Mouse (Mus musculus): ENCODE results near the gene Trim30a.
"Not testable (repeated sequence)": the region's sequence is repeated elsewhere in the genome, so short reads cannot be mapped to it uniquely, and the experiment has no call there.

DNA sequence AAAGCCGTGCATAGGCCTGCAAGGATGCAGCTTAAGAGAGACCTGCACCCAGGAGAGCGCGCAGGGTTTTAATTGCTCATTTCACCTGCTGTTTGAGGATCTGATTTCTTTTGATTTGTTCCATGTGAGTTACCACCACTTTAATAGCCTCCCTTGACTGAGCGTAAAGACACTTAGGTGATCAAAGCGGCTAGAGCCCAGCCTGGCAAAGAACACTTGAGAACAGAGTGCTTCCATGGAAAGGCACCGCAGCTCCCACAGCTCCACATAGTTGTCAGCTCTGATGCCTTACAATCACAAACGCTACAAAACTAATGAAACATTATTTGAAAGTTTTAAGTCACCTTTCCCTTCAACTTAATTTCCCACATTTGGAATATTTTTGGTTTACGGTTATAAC lies 34.5 kb upstream of the Trim30a start:
- not testable (repeated sequence) for TF ChIP-seq CTCF, POLR2A (IDR thresholded peaks at IDR 0.05; ENCODE audit: insufficient read depth, low read depth, low read length)

Data from olfactory bulb, adult 2 months (tissue).